Mouse (Mus musculus): ENCODE measurements around the gene Rorc. TPM values are rescaled to one million over a fixed set of nuclear protein-coding genes. Genes with fewer than 3 reads are reported as not detected.

Gene Rorc
- polyA plus RNA-seq, 1 experiment from 2014 or later = 2.0 TPM

GRCm38 (mm10) chr3:94396851-94397250 lies 24.3 kb downstream of the Rorc start:
- Histone ChIP-seq H3K4me2 (no peak overlapping the region), H3K27me3 (peaks cover 26% of the 10 kb centered on the region), H3K36me3 (replicated peaks) (no peaks in the 10 kb centered on the region), H3K4me1 (peaks cover 17% of the 10 kb centered on the region), H3K9ac (no peak overlapping the region), H3K9me3 (no peaks in the 10 kb centered on the region), H3K27ac (no peak overlapping the region), H3K4me3 (replicated peaks) (no peak overlapping the region)
- ATAC-seq (ENCODE audit: low FRiP score) = no peak
- WGBS = 88% methylated on average over 4 of the region's 4 CpGs

GRCm38 (mm10) chr3:94398217-94398616 lies 25.6 kb downstream of the Rorc start, which contains the start of gene Lingo4:
Lingo4 (plus strand) TSS chr3:94398517.
- H3K4me1 ChIP-seq = peaks cover 17% of the 10 kb centered on the region
- peaks cover 26% of the 10 kb centered on the region for H3K27me3 ChIP-seq
- H3K4me2 ChIP-seq = peak within 1 kb of the TSS; percentile 64
- H3K27ac ChIP-seq = no peak within 1 kb of the TSS
- WGBS = 74% methylated on average over 6 of the region's 6 CpGs
- no peaks in the 10 kb centered on the region for H3K36me3 ChIP-seq (replicated peaks)
- peak within 1 kb of the TSS; percentile 51 for H3K9ac ChIP-seq
- peak within 1 kb of the TSS; percentile 40 for H3K4me3 ChIP-seq (replicated peaks)
- no peak for ATAC-seq (ENCODE audit: low FRiP score)
- H3K9me3 ChIP-seq = no peaks in the 10 kb centered on the region

- peak; percentile 68; the same call in 1 of the 2 replicates for ATAC-seq (ENCODE audit: low FRiP score)
- H3K4me1 ChIP-seq = peaks cover 17% of the 10 kb centered on the region
Measured at GRCm38 (mm10) chr3:94398943-94399481, 26.4 kb downstream of the Rorc start.

GRCm38 (mm10) chr3:94399663-94400310 lies 27.2 kb downstream of the Rorc start:
- Histone ChIP-seq H3K27me3 (peaks cover 30% of the 10 kb centered on the region), H3K36me3 (replicated peaks) (no peaks in the 10 kb centered on the region), H3K9me3 (no peaks in the 10 kb centered on the region), H3K4me1 (peaks cover 23% of the 10 kb centered on the region), H3K4me2 (peak overlapping the region; percentile 64), H3K27ac (no peak overlapping the region), H3K4me3 (replicated peaks) (peak overlapping the region; percentile 40), H3K9ac (peak overlapping the region; percentile 51)
- peak; percentile 42; the same call in 1 of the 2 replicates for ATAC-seq (ENCODE audit: low FRiP score)
- 21% methylated on average over 5 of the region's 5 CpGs for WGBS

More at GRCm38 (mm10) chr3:94398943-94399481, 26.4 kb downstream of the Rorc start:
- H3K27me3 ChIP-seq = peaks cover 26% of the 10 kb centered on the region
- WGBS = under 1% methylated on average over 20 of the region's 20 CpGs
- H3K36me3 ChIP-seq (replicated peaks) = no peaks in the 10 kb centered on the region
- no peaks in the 10 kb centered on the region for H3K9me3 ChIP-seq
- no peak overlapping the region for H3K27ac ChIP-seq
- peak overlapping the region; percentile 51 for H3K9ac ChIP-seq
- H3K4me2 ChIP-seq = peak overlapping the region; percentile 64
- H3K4me3 ChIP-seq (replicated peaks) = peak overlapping the region; percentile 40

- Histone ChIP-seq H3K4me1 (peaks cover 26% of the 10 kb centered on the region), H3K27me3 (peaks cover 23% of the 10 kb centered on the region), H3K36me3 (replicated peaks) (no peaks in the 10 kb centered on the region), H3K27ac (no peak overlapping the region), H3K9ac (no peak overlapping the region), H3K9me3 (no peaks in the 10 kb centered on the region), H3K4me2 (no peak overlapping the region), H3K4me3 (replicated peaks) (no peak overlapping the region)
- 76% methylated on average over 8 of the region's 8 CpGs for WGBS
- ATAC-seq (ENCODE audit: low FRiP score) = no peak
Measured at GRCm38 (mm10) chr3:94402451-94402850, 29.9 kb downstream of the Rorc start.

GRCm38 (mm10) chr3:94404366-94405054 lies 31.9 kb downstream of the Rorc start:
- peaks cover 15% of the 10 kb centered on the region; the same call in 1 of the 2 replicates for H3K27me3 ChIP-seq

GRCm38 (mm10) chr3:94405561-94405960 lies 33.0 kb downstream of the Rorc start:
- WGBS = 73% methylated on average over 4 of the region's 4 CpGs
- no peak for ATAC-seq (ENCODE audit: low FRiP score)
- H3K36me3 ChIP-seq (replicated peaks) = no peaks in the 10 kb centered on the region

More at GRCm38 (mm10) chr3:94404366-94405054, 31.9 kb downstream of the Rorc start:
- H3K4me2 ChIP-seq = no peak overlapping the region
- H3K9ac ChIP-seq = no peak overlapping the region
- ATAC-seq (ENCODE audit: low FRiP score) = 0 out of 2 replicates have a peak, but pooled peaks have one; percentile 62
- WGBS = 35% methylated on average over 7 of the region's 7 CpGs
- H3K4me3 ChIP-seq (replicated peaks) = no peak overlapping the region
- H3K4me1 ChIP-seq = peaks cover 17% of the 10 kb centered on the region
- H3K36me3 ChIP-seq (replicated peaks) = no peaks in the 10 kb centered on the region
- no peaks in the 10 kb centered on the region for H3K9me3 ChIP-seq
- H3K27ac ChIP-seq = no peak overlapping the region

GRCm38 (mm10) chr3:94412530-94412929 lies 39.9 kb downstream of the Rorc start:
- WGBS = 8% methylated on average over 25 of the region's 25 CpGs
- peak overlapping the region; percentile 83 for H3K27ac ChIP-seq

More at GRCm38 (mm10) chr3:94405561-94405960, 33.0 kb downstream of the Rorc start:
- no peak overlapping the region for H3K27ac ChIP-seq
- H3K4me1 ChIP-seq = peaks cover 9% of the 10 kb centered on the region
- H3K9ac ChIP-seq = no peak overlapping the region
- no peak overlapping the region for H3K4me2 ChIP-seq
- no peaks in the 10 kb centered on the region for H3K9me3 ChIP-seq
- H3K27me3 ChIP-seq = peaks cover 8% of the 10 kb centered on the region; the same call in 1 of the 2 replicates
- H3K4me3 ChIP-seq (replicated peaks) = no peak overlapping the region

GRCm38 (mm10) chr3:94413031-94413679 lies 40.6 kb downstream of the Rorc start, which contains the start of gene Tdrkh:
Tdrkh (plus strand) TSS chr3:94413273.
- peak within 1 kb of the TSS; percentile 83 for H3K27ac ChIP-seq

More at GRCm38 (mm10) chr3:94412530-94412929, 39.9 kb downstream of the Rorc start:
- Histone ChIP-seq H3K9ac (peak overlapping the region; percentile 69), H3K4me2 (peak overlapping the region; percentile 92), H3K36me3 (replicated peaks) (no peaks in the 10 kb centered on the region), H3K27me3 (no peaks in the 10 kb centered on the region), H3K4me1 (peaks cover 19% of the 10 kb centered on the region), H3K9me3 (no peaks in the 10 kb centered on the region), H3K4me3 (replicated peaks) (peak overlapping the region; percentile 58)
- ATAC-seq (ENCODE audit: low FRiP score) = no peak; the same call in 1 of the 2 replicates

GRCm38 (mm10) chr3:94430980-94431379 lies 58.4 kb downstream of the Rorc start:
- no peak overlapping the region for H3K27ac ChIP-seq
- H3K27me3 ChIP-seq = no peaks in the 10 kb centered on the region
- no peaks in the 10 kb centered on the region for H3K4me1 ChIP-seq
- no peak overlapping the region for H3K4me3 ChIP-seq (replicated peaks)
- peaks cover 19% of the 10 kb centered on the region for H3K36me3 ChIP-seq (replicated peaks)
- no peak overlapping the region for H3K9ac ChIP-seq
- H3K9me3 ChIP-seq = no peaks in the 10 kb centered on the region
- no peak for ATAC-seq (ENCODE audit: low FRiP score)
- H3K4me2 ChIP-seq = no peak overlapping the region
- WGBS = 91% methylated on average over 2 of the region's 2 CpGs

More at GRCm38 (mm10) chr3:94413031-94413679, 40.6 kb downstream of the Rorc start, which contains the start of gene Tdrkh:
- Histone ChIP-seq H3K27me3 (no peaks in the 10 kb centered on the region), H3K9me3 (no peaks in the 10 kb centered on the region), H3K4me3 (replicated peaks) (peak within 1 kb of the TSS; percentile 58), H3K4me1 (peaks cover 19% of the 10 kb centered on the region), H3K36me3 (replicated peaks) (no peaks in the 10 kb centered on the region), H3K4me2 (peak within 1 kb of the TSS; percentile 92), H3K9ac (peak within 1 kb of the TSS; percentile 69)
- WGBS = 6% methylated on average over 52 of the region's 52 CpGs
- peak; percentile 99 for ATAC-seq (ENCODE audit: low FRiP score)

- WGBS = 91% methylated on average over 2 of the region's 2 CpGs
Measured at GRCm38 (mm10) chr3:94434305-94434704, 61.7 kb downstream of the Rorc start.

More at GRCm38 (mm10) chr3:94434305-94434704, 61.7 kb downstream of the Rorc start:
- H3K4me3 ChIP-seq (replicated peaks) = no peak overlapping the region
- H3K36me3 ChIP-seq (replicated peaks) = 0 out of 2 replicates have a peak, but pooled peaks cover 6% of the 10 kb centered on the region
- no peak overlapping the region for H3K27ac ChIP-seq
- no peaks in the 10 kb centered on the region for H3K4me1 ChIP-seq
- H3K27me3 ChIP-seq = no peaks in the 10 kb centered on the region
- no peak overlapping the region for H3K9ac ChIP-seq
- no peak overlapping the region for H3K4me2 ChIP-seq
- no peak for ATAC-seq (ENCODE audit: low FRiP score)
- H3K9me3 ChIP-seq = no peaks in the 10 kb centered on the region

Measured in forebrain, embryonic 12.5 days (tissue).